Mouse (Mus musculus): Measurements from ENCODE around the gene Dnajb2. TPM values are rescaled to one million over a fixed set of nuclear protein-coding genes. Genes with fewer than 3 reads are reported as not detected.

Dnajb2 gene
- polyA plus RNA-seq, 2 experiments = 22.4 to 41.9 TPM

GRCm38 (mm10) chr1:75214886-75215285 lies 21.3 kb upstream of the Dnajb2 start:
- H3K27me3 ChIP-seq (ENCODE audit: control insufficient read depth, insufficient read depth, low read length) = peaks cover 23% of the 10 kb centered on the region
- DNase-seq (ENCODE audit: low spot score) (no peak), ATAC-seq (ENCODE audit: low FRiP score, low read depth) (no peak)
- peaks cover 37% of the 10 kb centered on the region for H3K36me3 ChIP-seq (ENCODE audit: control insufficient read depth, insufficient read depth, low read length)
- H3K4me3 ChIP-seq (replicated peaks; ENCODE audit: low read length) = no peak overlapping the region
- H3K4me1 ChIP-seq (ENCODE audit: control insufficient read depth, insufficient read depth, low read length) = peaks cover 29% of the 10 kb centered on the region
- no peaks in the 10 kb centered on the region for H3K9me3 ChIP-seq (ENCODE audit: control insufficient read depth, low read length)
- no peak overlapping the region for H3K4me2 ChIP-seq (replicated peaks; ENCODE audit: low read depth, low read length, severe bottlenecking)
- no peak for TF ChIP-seq POLR2A (IDR thresholded peaks at IDR 0.05; ENCODE audit: borderline replicate concordance, extremely low read depth, insufficient read depth, insufficient read length)
- H3K9ac ChIP-seq (ENCODE audit: low read depth, low read length, severe bottlenecking) = no peak overlapping the region
- WGBS = 65% methylated on average over 5 of the region's 5 CpGs
- H3K27ac ChIP-seq (replicated peaks; ENCODE audit: low read depth, low read length) = no peak overlapping the region

- no peaks in the 10 kb centered on the region for H3K9me3 ChIP-seq (ENCODE audit: control insufficient read depth, low read length)
- 91% methylated on average over 9 of the region's 9 CpGs for WGBS
- no peak overlapping the region for H3K4me2 ChIP-seq (replicated peaks; ENCODE audit: low read depth, low read length, severe bottlenecking)
- no peak for TF ChIP-seq POLR2A (IDR thresholded peaks at IDR 0.05; ENCODE audit: borderline replicate concordance, extremely low read depth, insufficient read depth, insufficient read length)
- peaks cover 37% of the 10 kb centered on the region for H3K36me3 ChIP-seq (ENCODE audit: control insufficient read depth, insufficient read depth, low read length)
- peaks cover 32% of the 10 kb centered on the region for H3K27me3 ChIP-seq (ENCODE audit: control insufficient read depth, insufficient read depth, low read length)
- peaks cover 23% of the 10 kb centered on the region for H3K4me1 ChIP-seq (ENCODE audit: control insufficient read depth, insufficient read depth, low read length)
- no peak for ATAC-seq (ENCODE audit: low FRiP score, low read depth)
- H3K4me3 ChIP-seq (replicated peaks; ENCODE audit: low read length) = no peak overlapping the region
- no peak for DNase-seq (ENCODE audit: low spot score)
- no peak overlapping the region for H3K9ac ChIP-seq (ENCODE audit: low read depth, low read length, severe bottlenecking)
- no peak overlapping the region for H3K27ac ChIP-seq (replicated peaks; ENCODE audit: low read depth, low read length)
These were observed 20.4 kb upstream of the Dnajb2 start for GRCm38 (mm10) chr1:75215785-75216184.

GRCm38 (mm10) chr1:75216797-75217585 lies 19.2 kb upstream of the Dnajb2 start:
- Histone ChIP-seq H3K36me3 (ENCODE audit: control insufficient read depth, insufficient read depth, low read length) (peaks cover 37% of the 10 kb centered on the region), H3K9ac (ENCODE audit: low read depth, low read length, severe bottlenecking) (no peak overlapping the region), H3K4me3 (replicated peaks; ENCODE audit: low read length) (no peak overlapping the region), H3K4me2 (replicated peaks; ENCODE audit: low read depth, low read length, severe bottlenecking) (no peak overlapping the region), H3K9me3 (ENCODE audit: control insufficient read depth, low read length) (no peaks in the 10 kb centered on the region), H3K27ac (replicated peaks; ENCODE audit: low read depth, low read length) (no peak overlapping the region), H3K4me1 (ENCODE audit: control insufficient read depth, insufficient read depth, low read length) (peaks cover 13% of the 10 kb centered on the region), H3K27me3 (ENCODE audit: control insufficient read depth, insufficient read depth, low read length) (peaks cover 32% of the 10 kb centered on the region)
- ATAC-seq (ENCODE audit: low FRiP score, low read depth) = no peak
- no peak for DNase-seq (ENCODE audit: low spot score)
- WGBS = 73% methylated on average over 13 of the region's 13 CpGs
- TF ChIP-seq POLR2A (IDR thresholded peaks at IDR 0.05; ENCODE audit: borderline replicate concordance, extremely low read depth, insufficient read depth, insufficient read length) = no peak

- no peak for TF ChIP-seq POLR2A (IDR thresholded peaks at IDR 0.05; ENCODE audit: borderline replicate concordance, extremely low read depth, insufficient read depth, insufficient read length)
- DNase-seq (ENCODE audit: low spot score) = no peak
- H3K27ac ChIP-seq (replicated peaks; ENCODE audit: low read depth, low read length) = no peak overlapping the region
- H3K27me3 ChIP-seq (ENCODE audit: control insufficient read depth, insufficient read depth, low read length) = peaks cover 32% of the 10 kb centered on the region
- H3K4me3 ChIP-seq (replicated peaks; ENCODE audit: low read length) = peak overlapping the region; percentile 53
- peaks cover 13% of the 10 kb centered on the region for H3K4me1 ChIP-seq (ENCODE audit: control insufficient read depth, insufficient read depth, low read length)
- 2% methylated on average over 6 of the region's 6 CpGs for WGBS
- H3K9me3 ChIP-seq (ENCODE audit: control insufficient read depth, low read length) = no peaks in the 10 kb centered on the region
- no peak for ATAC-seq (ENCODE audit: low FRiP score, low read depth)
- peak overlapping the region; percentile 34; the same call in 1 of the 2 replicates for H3K9ac ChIP-seq (ENCODE audit: low read depth, low read length, severe bottlenecking)
- peak overlapping the region; percentile 99 for H3K4me2 ChIP-seq (replicated peaks; ENCODE audit: low read depth, low read length, severe bottlenecking)
- peaks cover 30% of the 10 kb centered on the region for H3K36me3 ChIP-seq (ENCODE audit: control insufficient read depth, insufficient read depth, low read length)
These were observed 18.3 kb upstream of the Dnajb2 start for GRCm38 (mm10) chr1:75217893-75218226.

GRCm38 (mm10) chr1:75218227-75219001 lies 17.8 kb upstream of the Dnajb2 start:
- DNase-seq (ENCODE audit: low spot score) (peak; percentile 31), ATAC-seq (ENCODE audit: low FRiP score, low read depth) (peak; percentile 60)
- Histone ChIP-seq H3K4me2 (replicated peaks; ENCODE audit: low read depth, low read length, severe bottlenecking) (peak overlapping the region; percentile 99), H3K9ac (ENCODE audit: low read depth, low read length, severe bottlenecking) (peak overlapping the region; percentile 34), H3K27me3 (ENCODE audit: control insufficient read depth, insufficient read depth, low read length) (peaks cover 32% of the 10 kb centered on the region), H3K4me3 (replicated peaks; ENCODE audit: low read length) (peak overlapping the region; percentile 53), H3K27ac (replicated peaks; ENCODE audit: low read depth, low read length) (no peak overlapping the region), H3K9me3 (ENCODE audit: control insufficient read depth, low read length) (no peaks in the 10 kb centered on the region), H3K36me3 (ENCODE audit: control insufficient read depth, insufficient read depth, low read length) (peaks cover 24% of the 10 kb centered on the region), H3K4me1 (ENCODE audit: control insufficient read depth, insufficient read depth, low read length) (peaks cover 13% of the 10 kb centered on the region)
- TF ChIP-seq POLR2A (IDR thresholded peaks at IDR 0.05; ENCODE audit: borderline replicate concordance, extremely low read depth, insufficient read depth, insufficient read length) = no peak
- whole genome bisulfite sequencing = under 1% methylated on average over 37 of the region's 38 CpGs
